Mouse (Mus musculus) neural tube, embryonic 12.5 days (tissue): ENCODE measurements around the gene Rbbp8nl. TPM values are rescaled to one million over a fixed set of nuclear protein-coding genes. Genes with fewer than 3 reads are reported as not detected.

ENCODE experiments used
- ATAC-seq: fragments of 200-750 bp; cut with Nextera tagmentation; 2 replicates; pipeline ENCODE4 v1.8.0; 2017; ENCODE audit warnings: low read depth, mild to moderate bottlenecking, moderate TSS enrichment, moderate library complexity; ENCODE audit not compliant: low FRiP score
- H3K27ac ChIP-seq: fragments of 300-500 bp; sonication (generic); 2 replicates; pipeline ENCODE4 v1.5.1; 2016
- H3K27me3 ChIP-seq: fragments of 300-500 bp; sonication (generic); replicated peaks from 2 replicates; pipeline ENCODE4 v1.6.1; 2016; ENCODE audit warnings: mild to moderate bottlenecking
- H3K36me3 ChIP-seq: fragments of 300-500 bp; sonication (generic); 2 replicates; pipeline ENCODE4 v1.6.1; 2016; ENCODE audit warnings: mild to moderate bottlenecking
- H3K4me1 ChIP-seq: fragments of 300-500 bp; sonication (generic); 2 replicates; pipeline ENCODE4 v1.6.1; 2016
- H3K4me2 ChIP-seq: fragments of 300-500 bp; sonication (generic); replicated peaks from 2 replicates; pipeline ENCODE4 v1.6.1; 2016; ENCODE audit warnings: mild to moderate bottlenecking
- H3K4me3 ChIP-seq: fragments of 300-500 bp; sonication (generic); 2 replicates; pipeline ENCODE4 v1.5.1; 2016
- H3K9ac ChIP-seq: fragments of 300-500 bp; sonication (generic); 2 replicates; pipeline ENCODE4 v1.6.1; 2016; ENCODE audit warnings: mild to moderate bottlenecking
- H3K9me3 ChIP-seq: fragments of 300-500 bp; sonication (generic); 2 replicates; pipeline ENCODE4 v1.6.1; 2016; ENCODE audit warnings: mild to moderate bottlenecking
- WGBS: fragments of 180-500 bp; shearing (Covaris S2); methylation state at CpG from one replicate; pipeline ENCODE4 v1.1.7; 2016; 5-methylcytosine and 5-hydroxymethylcytosine counted together
- polyA plus RNA-seq: library from polyadenylated mRNA; unstranded; fragments of >200 nt; fragmentation: Nextera tagmentation; extraction: Ambion mirVana; gene quantifications from 2 replicates; pipeline ENCODE4 v1.2.1, GENCODE M21; 2016

Rbbp8nl gene
- polyA plus RNA-seq, result 0.13 TPM in 1 of 2 replicates, not detected in the other

DNA sequence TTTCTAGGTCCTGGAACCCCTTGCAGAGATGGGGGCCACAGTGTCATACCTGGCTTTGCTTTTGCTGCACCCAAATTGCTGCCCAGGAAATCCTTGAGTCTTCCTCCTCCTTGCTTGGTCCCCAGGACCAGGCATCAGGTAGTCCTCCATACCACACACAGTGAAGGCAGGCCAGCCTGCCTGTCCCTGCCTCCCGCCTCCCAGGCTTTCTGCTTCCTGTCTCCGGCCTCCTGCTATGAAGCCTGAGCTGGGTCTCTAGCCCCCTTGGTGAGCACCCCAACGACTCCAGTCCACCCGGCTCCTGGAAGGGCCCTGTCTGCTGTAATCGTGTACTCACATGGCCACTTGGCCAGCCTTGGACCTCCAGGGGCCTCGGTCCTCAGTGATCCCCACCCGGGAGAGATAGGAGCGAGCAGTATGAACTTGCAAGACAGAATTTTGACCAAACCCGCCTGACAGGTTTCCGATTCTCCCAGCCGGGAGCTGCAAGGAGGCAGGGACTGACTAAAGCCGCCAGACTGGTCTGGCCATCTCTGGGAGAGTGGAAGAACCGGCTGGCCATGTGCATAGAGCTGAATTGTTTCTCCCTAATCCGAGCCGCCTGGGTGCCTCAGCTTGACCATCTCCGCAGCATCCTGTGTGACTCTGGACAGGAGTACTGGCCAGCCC is at the start of gene Rbbp8nl:
TSS of gene Rbbp8nl (minus strand) at position 440 of the 669 bp plus-strand sequence.
- ATAC-seq, result no peak
- no peaks in the 10 kb centered on the region for H3K36me3 ChIP-seq
- H3K9me3 ChIP-seq, result no peaks in the 10 kb centered on the region
- H3K9ac ChIP-seq, result no peak within 1 kb of the TSS
- H3K27ac ChIP-seq, result no peak within 1 kb of the TSS
- H3K4me2 ChIP-seq, result no peak within 1 kb of the TSS
- 50% methylated on average over 16 of the region's 16 CpGs for WGBS
- no peaks in the 10 kb centered on the region for H3K4me1 ChIP-seq
- H3K27me3 ChIP-seq, result no peaks in the 10 kb centered on the region
- no peak within 1 kb of the TSS for H3K4me3 ChIP-seq

GRCm38 (mm10) chr2:180334551-180334986 is 44.9 kb upstream of the Rbbp8nl start, which contains the start of gene Gata5:
TSS of gene Gata5 (minus strand) at chr2:180334699.
- H3K27me3 ChIP-seq, result peaks cover 76% of the 10 kb centered on the region
- H3K4me2 ChIP-seq, result peak within 1 kb of the TSS; percentile 64
- H3K4me1 ChIP-seq, result peaks cover 15% of the 10 kb centered on the region
- under 1% methylated on average over 33 of the region's 33 CpGs for WGBS
- H3K4me3 ChIP-seq, result peak within 1 kb of the TSS; percentile 30
- no peaks in the 10 kb centered on the region for H3K9me3 ChIP-seq
- H3K9ac ChIP-seq, result peak within 1 kb of the TSS; percentile 49
- ATAC-seq, result peak; percentile 56; the same call in 1 of the 2 replicates
- H3K36me3 ChIP-seq, result no peaks in the 10 kb centered on the region
- no peak within 1 kb of the TSS for H3K27ac ChIP-seq

GRCm38 (mm10) chr2:180333778-180334550 is 44.3 kb upstream of the Rbbp8nl start:
- H3K4me3 ChIP-seq, result peak overlapping the region; percentile 30
- WGBS, result 1% methylated on average over 69 of the region's 69 CpGs
- H3K9me3 ChIP-seq, result no peaks in the 10 kb centered on the region
- peaks cover 70% of the 10 kb centered on the region for H3K27me3 ChIP-seq
- no peaks in the 10 kb centered on the region for H3K36me3 ChIP-seq
- no peak overlapping the region for H3K27ac ChIP-seq
- H3K9ac ChIP-seq, result peak overlapping the region; percentile 49
- H3K4me2 ChIP-seq, result peak overlapping the region; percentile 64
- no peak for ATAC-seq
- peaks cover 15% of the 10 kb centered on the region for H3K4me1 ChIP-seq

GRCm38 (mm10) chr2:180329466-180329865 is 39.8 kb upstream of the Rbbp8nl start:
- H3K36me3 ChIP-seq, result no peaks in the 10 kb centered on the region
- H3K27me3 ChIP-seq, result peaks cover 34% of the 10 kb centered on the region
- WGBS, result 86% methylated on average over 1 of the region's 1 CpGs

DNA sequence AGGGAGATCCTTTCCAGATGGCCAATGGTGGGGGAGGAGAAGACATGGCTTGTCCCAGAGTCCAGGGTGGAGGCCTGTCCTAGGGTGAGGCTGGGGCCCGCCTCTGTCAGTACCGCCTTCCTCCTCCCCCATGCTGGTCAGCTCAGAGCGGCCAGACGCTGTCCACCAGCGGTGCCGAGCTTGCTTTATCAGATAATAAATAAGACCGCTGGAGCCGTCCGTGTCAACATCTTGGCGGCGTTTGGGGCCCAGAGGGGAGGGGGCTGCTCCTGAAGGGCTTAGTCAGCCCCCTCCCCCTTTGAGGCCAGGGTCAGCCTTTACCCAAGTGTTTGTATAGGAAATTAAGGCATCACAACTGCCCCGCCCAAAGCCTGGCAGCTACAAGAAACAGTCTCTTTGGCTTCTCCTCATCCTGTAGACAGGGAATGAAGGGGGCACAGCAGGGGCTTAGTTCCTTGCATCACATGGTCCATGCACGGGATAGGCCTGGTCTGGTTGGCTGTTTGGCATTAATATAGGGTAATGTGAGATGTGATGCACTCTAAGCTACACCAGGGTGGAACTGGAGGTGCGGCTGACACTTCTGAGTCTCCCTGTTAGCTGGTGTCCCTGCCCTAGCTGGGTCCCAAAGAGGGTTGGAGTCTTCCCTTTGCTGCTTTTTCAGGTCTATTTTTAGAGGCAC is 33.1 kb upstream of the Rbbp8nl start:
- Histone ChIP-seq H3K9me3 (no peaks in the 10 kb centered on the region), H3K27me3 (no peaks in the 10 kb centered on the region), H3K9ac (no peak overlapping the region), H3K36me3 (no peaks in the 10 kb centered on the region), H3K4me2 (no peak overlapping the region), H3K4me1 (peaks cover 11% of the 10 kb centered on the region), H3K27ac (no peak overlapping the region), H3K4me3 (no peak overlapping the region)
- ATAC-seq, result no peak
- 43% methylated on average over 14 of the region's 14 CpGs for WGBS

More at GRCm38 (mm10) chr2:180329466-180329865, 39.8 kb upstream of the Rbbp8nl start:
- Histone ChIP-seq H3K27ac (no peak overlapping the region), H3K4me2 (no peak overlapping the region), H3K9ac (no peak overlapping the region), H3K4me1 (peaks cover 11% of the 10 kb centered on the region), H3K4me3 (no peak overlapping the region), H3K9me3 (no peaks in the 10 kb centered on the region)
- no peak for ATAC-seq

GRCm38 (mm10) chr2:180320216-180320615 is 30.5 kb upstream of the Rbbp8nl start:
- no peak for ATAC-seq
- Histone ChIP-seq H3K9me3 (no peaks in the 10 kb centered on the region), H3K9ac (no peak overlapping the region), H3K4me1 (peaks cover 11% of the 10 kb centered on the region), H3K36me3 (no peaks in the 10 kb centered on the region), H3K27ac (no peak overlapping the region), H3K4me2 (no peak overlapping the region), H3K27me3 (no peaks in the 10 kb centered on the region), H3K4me3 (no peak overlapping the region)
- 66% methylated on average over 4 of the region's 4 CpGs for WGBS

GRCm38 (mm10) chr2:180317591-180317990 is 27.9 kb upstream of the Rbbp8nl start:
- H3K9me3 ChIP-seq, result no peaks in the 10 kb centered on the region
- WGBS, result 71% methylated on average over 7 of the region's 7 CpGs
- H3K4me2 ChIP-seq, result no peak overlapping the region
- no peak overlapping the region for H3K4me3 ChIP-seq
- peaks cover 7% of the 10 kb centered on the region for H3K4me1 ChIP-seq
- no peak overlapping the region for H3K27ac ChIP-seq
- no peaks in the 10 kb centered on the region for H3K27me3 ChIP-seq
- no peak overlapping the region for H3K9ac ChIP-seq
- ATAC-seq, result no peak
- H3K36me3 ChIP-seq, result no peaks in the 10 kb centered on the region

DNA sequence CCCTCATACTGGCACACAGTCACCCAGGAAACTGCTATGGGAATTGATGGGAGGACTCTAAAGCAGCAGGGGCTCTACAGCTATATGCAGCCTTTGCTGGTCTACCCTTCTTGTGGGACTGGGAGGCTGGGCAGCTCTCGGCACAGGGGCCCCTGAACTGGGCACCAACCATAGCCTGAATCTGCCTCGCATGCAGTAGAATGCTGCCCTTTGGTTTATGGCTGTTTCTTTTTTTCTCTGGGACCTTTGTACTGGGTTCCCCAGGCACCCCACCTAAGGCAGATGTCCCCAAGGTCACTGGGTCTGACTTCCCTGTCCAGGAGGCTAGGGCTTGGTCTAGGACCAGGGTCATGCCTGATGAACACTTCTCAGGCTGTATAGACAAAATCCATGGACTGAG is 24.6 kb upstream of the Rbbp8nl start:
- no peak for ATAC-seq
- H3K4me2 ChIP-seq, result no peak overlapping the region
- no peak overlapping the region for H3K9ac ChIP-seq
- H3K27me3 ChIP-seq, result no peaks in the 10 kb centered on the region
- no peaks in the 10 kb centered on the region for H3K9me3 ChIP-seq
- no peak overlapping the region for H3K4me3 ChIP-seq
- H3K4me1 ChIP-seq, result peaks cover under 1% of the 10 kb centered on the region; the same call in 1 of the 2 replicates
- no peak overlapping the region for H3K27ac ChIP-seq
- WGBS, result 68% methylated on average over 2 of the region's 2 CpGs
- H3K36me3 ChIP-seq, result no peaks in the 10 kb centered on the region

DNA sequence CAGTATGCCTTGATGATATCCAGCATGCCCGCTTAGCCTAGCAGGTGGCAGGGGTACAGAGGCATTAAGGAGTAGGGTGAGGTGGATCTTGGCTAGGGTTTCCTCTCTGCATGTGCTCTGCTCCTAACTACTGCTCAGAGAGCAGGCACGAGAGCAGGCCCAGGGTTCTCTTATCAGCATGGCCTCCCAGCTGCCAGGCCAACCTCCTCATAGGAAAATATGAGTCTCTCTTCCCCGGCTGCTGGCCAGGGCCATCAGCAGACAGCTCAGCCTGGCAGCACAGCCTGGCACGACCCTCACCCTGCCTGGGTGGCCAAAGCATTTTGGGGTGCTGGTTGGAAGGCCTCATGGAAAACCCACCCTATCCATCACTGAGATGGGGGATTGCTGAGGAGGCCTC is 21.5 kb upstream of the Rbbp8nl start:
- WGBS, result 86% methylated on average over 4 of the region's 4 CpGs
- H3K4me3 ChIP-seq, result no peak overlapping the region
- H3K4me1 ChIP-seq, result no peaks in the 10 kb centered on the region
- H3K9me3 ChIP-seq, result no peaks in the 10 kb centered on the region
- no peak overlapping the region for H3K27ac ChIP-seq
- no peak for ATAC-seq
- H3K36me3 ChIP-seq, result no peaks in the 10 kb centered on the region
- H3K4me2 ChIP-seq, result no peak overlapping the region
- H3K9ac ChIP-seq, result no peak overlapping the region
- H3K27me3 ChIP-seq, result no peaks in the 10 kb centered on the region; the same call in 1 of the 2 replicates

DNA sequence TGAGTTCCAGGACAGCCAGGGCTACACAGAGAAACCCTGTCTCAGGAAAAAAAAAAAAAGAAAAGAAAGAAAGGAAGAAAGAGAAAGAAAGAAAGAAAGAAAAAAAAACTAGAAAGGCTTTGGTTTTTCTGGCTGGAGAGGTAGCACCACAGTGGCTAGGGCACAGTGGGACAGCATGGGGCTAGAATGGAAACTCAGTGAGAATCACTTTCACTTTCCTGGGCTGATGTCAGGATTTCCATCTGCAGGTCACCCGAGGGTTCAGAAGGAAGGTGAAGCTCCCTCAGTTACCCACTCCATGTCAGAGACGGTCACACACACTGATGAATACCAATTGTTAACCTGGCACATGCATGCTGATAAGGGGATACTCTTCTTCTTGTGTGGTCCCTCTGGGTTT is 18.0 kb upstream of the Rbbp8nl start:
- H3K27ac ChIP-seq, result no peak overlapping the region
- H3K36me3 ChIP-seq, result no peaks in the 10 kb centered on the region
- no peaks in the 10 kb centered on the region for H3K9me3 ChIP-seq
- no peak overlapping the region for H3K9ac ChIP-seq
- no peaks in the 10 kb centered on the region; the same call in 1 of the 2 replicates for H3K27me3 ChIP-seq
- H3K4me1 ChIP-seq, result no peaks in the 10 kb centered on the region
- WGBS, result 61% methylated on average over 2 of the region's 2 CpGs
- no peak for ATAC-seq
- H3K4me2 ChIP-seq, result no peak overlapping the region
- no peak overlapping the region for H3K4me3 ChIP-seq

DNA sequence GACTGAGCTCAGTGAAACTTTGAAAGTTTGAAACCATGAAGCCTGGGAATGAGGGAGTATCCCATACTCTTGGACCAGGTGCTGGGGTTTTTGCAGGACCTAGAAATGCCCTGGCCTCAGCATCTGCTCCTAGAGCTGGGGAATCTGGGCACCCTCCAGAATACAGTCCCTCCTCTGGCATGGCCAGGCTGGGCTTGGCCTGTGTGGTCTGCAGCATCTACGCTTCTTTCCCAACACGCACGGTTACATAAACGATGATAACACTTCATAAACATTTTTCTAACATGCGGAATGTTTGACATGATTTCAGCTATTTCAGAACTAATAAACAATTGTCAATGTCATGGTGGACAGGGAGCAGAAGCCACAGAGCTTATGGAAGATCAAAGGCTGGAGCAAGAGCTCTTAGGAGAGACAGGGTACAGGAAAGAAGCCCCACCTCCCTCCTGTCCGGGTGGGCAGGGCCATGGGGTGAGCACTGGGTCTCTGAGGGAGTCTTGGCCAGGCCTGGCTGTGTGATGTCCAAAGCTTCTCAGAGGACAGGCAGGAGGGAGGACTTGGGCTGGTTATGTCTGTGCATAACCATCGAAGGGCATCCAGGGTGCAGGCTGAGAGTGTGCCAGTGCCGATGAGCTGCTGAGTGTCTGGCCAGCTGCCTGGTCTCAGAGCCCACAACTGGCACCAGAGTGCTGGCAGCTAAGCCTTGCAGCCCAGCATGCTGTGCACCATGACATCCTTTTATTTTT is 16.9 kb upstream of the Rbbp8nl start:
- Histone ChIP-seq H3K9ac (no peak overlapping the region), H3K36me3 (no peaks in the 10 kb centered on the region), H3K4me3 (no peak overlapping the region), H3K9me3 (no peaks in the 10 kb centered on the region), H3K4me1 (no peaks in the 10 kb centered on the region), H3K27me3 (no peaks in the 10 kb centered on the region; the same call in 1 of the 2 replicates), H3K4me2 (no peak overlapping the region), H3K27ac (no peak overlapping the region)
- no peak for ATAC-seq
- WGBS, result 88% methylated on average over 8 of the region's 8 CpGs
